Mouse (Mus musculus): ENCODE results near the gene Eif4ebp2. TPM values are rescaled to one million over a fixed set of nuclear protein-coding genes. Genes with fewer than 3 reads are reported as not detected.
A peak's percentile ranks its signal among the peaks of the same experiment; 100 is the strongest.

Gene Eif4ebp2
- polyA plus RNA-seq (2015; fragmentation: Nextera tagmentation; extraction: Ambion mirVana): 43.6 and 46.4 TPM in 2 replicates

- TF ChIP-seq EP300 (IDR thresholded peaks at IDR 0.05; ENCODE audit: low read depth) (peak; percentile 53; the same call in 1 of the 2 replicates), CTCF (IDR thresholded peaks at IDR 0.05; ENCODE audit: low read depth) (no peak)
- peak; percentile 96 for ATAC-seq
- WGBS (ENCODE audit: insufficient replicate concordance): 2% methylated on average over 34 of the region's 36 CpGs
These were observed at the start of gene Eif4ebp2 for GRCm38 (mm10) chr10:61452645-61453044. TSS of gene Eif4ebp2 (minus strand) at chr10:61452661.

GRCm38 (mm10) chr10:61500756-61501155 is 48.3 kb upstream of the Eif4ebp2 start:
- DNase-seq (no peak), ATAC-seq (no peak)
- H3K4me1 ChIP-seq (ENCODE audit: insufficient read depth): peaks cover under 1% of the 10 kb centered on the region
- no peaks in the 10 kb centered on the region for H3K27me3 ChIP-seq (ENCODE audit: insufficient read depth, low read length)
- H3K27ac ChIP-seq (ENCODE audit: low read depth): no peak overlapping the region
- no peak overlapping the region for H3K4me3 ChIP-seq (ENCODE audit: low read depth, low read length)
- H3K9ac ChIP-seq (replicated peaks): no peak overlapping the region
- H3K36me3 ChIP-seq (replicated peaks; ENCODE audit: insufficient read depth, low read length): no peaks in the 10 kb centered on the region
- WGBS (ENCODE audit: insufficient replicate concordance): 81% methylated on average over 7 of the region's 7 CpGs
- TF ChIP-seq CTCF (IDR thresholded peaks at IDR 0.05; ENCODE audit: low read depth) (no peak), EP300 (IDR thresholded peaks at IDR 0.05; ENCODE audit: low read depth) (no peak)
- no peak overlapping the region for H3K4me2 ChIP-seq (ENCODE audit: low read depth, low read length)
- H3K9me3 ChIP-seq (ENCODE audit: low read length): no peaks in the 10 kb centered on the region

More at GRCm38 (mm10) chr10:61452645-61453044, at the start of gene Eif4ebp2:
- DNase-seq: peak; percentile 99
- Histone ChIP-seq H3K36me3 (replicated peaks; ENCODE audit: insufficient read depth, low read length) (peaks cover 13% of the 10 kb centered on the region), H3K9ac (replicated peaks) (peak within 1 kb of the TSS; percentile 91), H3K27ac (ENCODE audit: low read depth) (peak within 1 kb of the TSS; percentile 93), H3K9me3 (ENCODE audit: low read length) (no peaks in the 10 kb centered on the region), H3K4me3 (ENCODE audit: low read depth, low read length) (peak within 1 kb of the TSS; percentile 91), H3K27me3 (ENCODE audit: insufficient read depth, low read length) (no peaks in the 10 kb centered on the region), H3K4me1 (ENCODE audit: insufficient read depth) (peaks cover 25% of the 10 kb centered on the region), H3K4me2 (ENCODE audit: low read depth, low read length) (peak within 1 kb of the TSS; percentile 84)

GRCm38 (mm10) chr10:61499505-61500466 is 47.3 kb upstream of the Eif4ebp2 start:
- 84% methylated on average over 20 of the region's 20 CpGs for WGBS (ENCODE audit: insufficient replicate concordance)

DNA sequence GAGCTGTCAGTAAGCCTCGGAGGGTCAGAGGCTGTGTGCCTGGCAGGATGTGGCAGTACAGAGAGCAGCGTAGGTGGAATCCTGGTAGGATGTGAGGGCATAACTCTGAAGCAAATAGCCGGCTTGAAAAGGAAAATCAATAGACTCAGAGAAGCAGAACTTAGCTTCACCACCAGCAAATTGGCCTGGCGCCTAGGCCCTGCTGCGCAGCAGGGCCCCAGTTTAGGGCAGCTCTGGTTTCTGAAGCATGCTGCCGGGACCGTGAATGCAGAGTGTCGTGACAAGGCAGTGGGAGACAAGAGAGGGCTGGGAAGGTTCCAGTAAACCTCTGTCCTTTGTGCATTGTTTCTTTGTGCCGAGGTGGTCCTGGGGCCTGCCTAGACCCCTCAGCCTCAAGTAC is 43.8 kb upstream of the Eif4ebp2 start:
- no peaks in the 10 kb centered on the region for H3K27me3 ChIP-seq (ENCODE audit: insufficient read depth, low read length)
- H3K4me1 ChIP-seq (ENCODE audit: insufficient read depth): peaks cover 8% of the 10 kb centered on the region
- no peaks in the 10 kb centered on the region for H3K9me3 ChIP-seq (ENCODE audit: low read length)
- no peak for TF ChIP-seq EP300 (IDR thresholded peaks at IDR 0.05; ENCODE audit: low read depth)
- no peak for TF ChIP-seq CTCF (IDR thresholded peaks at IDR 0.05; ENCODE audit: low read depth)
- peak overlapping the region; percentile 62 for H3K27ac ChIP-seq (ENCODE audit: low read depth)
- H3K36me3 ChIP-seq (replicated peaks; ENCODE audit: insufficient read depth, low read length): no peaks in the 10 kb centered on the region
- DNase-seq: peak; percentile 27
- WGBS (ENCODE audit: insufficient replicate concordance): 64% methylated on average over 9 of the region's 9 CpGs
- H3K4me2 ChIP-seq (ENCODE audit: low read depth, low read length): 0 out of 2 replicates have a peak overlapping the region, but pooled peaks have one; percentile 13
- ATAC-seq: peak; percentile 28; the same call in 1 of the 2 replicates
- H3K9ac ChIP-seq (replicated peaks): no peak overlapping the region; the same call in 1 of the 2 replicates
- H3K4me3 ChIP-seq (ENCODE audit: low read depth, low read length): no peak overlapping the region

More at GRCm38 (mm10) chr10:61499505-61500466, 47.3 kb upstream of the Eif4ebp2 start:
- no peaks in the 10 kb centered on the region for H3K36me3 ChIP-seq (replicated peaks; ENCODE audit: insufficient read depth, low read length)
- H3K9ac ChIP-seq (replicated peaks): no peak overlapping the region
- no peaks in the 10 kb centered on the region for H3K9me3 ChIP-seq (ENCODE audit: low read length)
- no peak for ATAC-seq
- H3K4me3 ChIP-seq (ENCODE audit: low read depth, low read length): no peak overlapping the region
- no peak for DNase-seq
- H3K27me3 ChIP-seq (ENCODE audit: insufficient read depth, low read length): no peaks in the 10 kb centered on the region
- no peak for TF ChIP-seq EP300 (IDR thresholded peaks at IDR 0.05; ENCODE audit: low read depth)
- no peak for TF ChIP-seq CTCF (IDR thresholded peaks at IDR 0.05; ENCODE audit: low read depth)
- no peak overlapping the region for H3K27ac ChIP-seq (ENCODE audit: low read depth)
- peaks cover 4% of the 10 kb centered on the region for H3K4me1 ChIP-seq (ENCODE audit: insufficient read depth)
- no peak overlapping the region for H3K4me2 ChIP-seq (ENCODE audit: low read depth, low read length)

GRCm38 (mm10) chr10:61495461-61495860 is 43.0 kb upstream of the Eif4ebp2 start:
- 63% methylated on average over 4 of the region's 4 CpGs for WGBS (ENCODE audit: insufficient replicate concordance)
- no peak overlapping the region for H3K4me2 ChIP-seq (ENCODE audit: low read depth, low read length)
- DNase-seq: no peak
- H3K27me3 ChIP-seq (ENCODE audit: insufficient read depth, low read length): no peaks in the 10 kb centered on the region
- peak overlapping the region; percentile 46 for H3K9ac ChIP-seq (replicated peaks)
- H3K4me3 ChIP-seq (ENCODE audit: low read depth, low read length): no peak overlapping the region
- no peak for ATAC-seq
- peaks cover 8% of the 10 kb centered on the region for H3K4me1 ChIP-seq (ENCODE audit: insufficient read depth)
- peak overlapping the region; percentile 62; the same call in 1 of the 2 replicates for H3K27ac ChIP-seq (ENCODE audit: low read depth)
- no peaks in the 10 kb centered on the region for H3K9me3 ChIP-seq (ENCODE audit: low read length)
- no peaks in the 10 kb centered on the region for H3K36me3 ChIP-seq (replicated peaks; ENCODE audit: insufficient read depth, low read length)
- TF ChIP-seq CTCF (IDR thresholded peaks at IDR 0.05; ENCODE audit: low read depth): no peak
- TF ChIP-seq EP300 (IDR thresholded peaks at IDR 0.05; ENCODE audit: low read depth): no peak

GRCm38 (mm10) chr10:61492040-61492439 is 39.6 kb upstream of the Eif4ebp2 start:
- WGBS (ENCODE audit: insufficient replicate concordance): 5% methylated on average over 11 of the region's 11 CpGs
- H3K4me1 ChIP-seq (ENCODE audit: insufficient read depth): peaks cover 18% of the 10 kb centered on the region
- H3K9ac ChIP-seq (replicated peaks): peak overlapping the region; percentile 34; the same call in 1 of the 2 replicates
- peak overlapping the region; percentile 62 for H3K27ac ChIP-seq (ENCODE audit: low read depth)
- no peaks in the 10 kb centered on the region for H3K27me3 ChIP-seq (ENCODE audit: insufficient read depth, low read length)
- ATAC-seq (peak; percentile 77), DNase-seq (peak; percentile 90)
- H3K36me3 ChIP-seq (replicated peaks; ENCODE audit: insufficient read depth, low read length): no peaks in the 10 kb centered on the region
- H3K4me3 ChIP-seq (ENCODE audit: low read depth, low read length): 0 out of 2 replicates have a peak overlapping the region, but pooled peaks have one; percentile 6
- no peaks in the 10 kb centered on the region for H3K9me3 ChIP-seq (ENCODE audit: low read length)
- peak overlapping the region; percentile 64 for H3K4me2 ChIP-seq (ENCODE audit: low read depth, low read length)
- TF ChIP-seq CTCF (IDR thresholded peaks at IDR 0.05; ENCODE audit: low read depth): peak; percentile 99
- TF ChIP-seq EP300 (IDR thresholded peaks at IDR 0.05; ENCODE audit: low read depth): no peak; the same call in 1 of the 2 replicates

All from liver, postnatal 0 days (tissue).